Mouse (Mus musculus): ENCODE results near the gene Clec12b.
"Not testable (repeated sequence)": the region's sequence is repeated elsewhere in the genome, so short reads cannot be mapped to it uniquely, and the experiment has no call there.

Clec12b gene

GRCm38 (mm10) chr6:129369374-129370132 lies 16.1 kb downstream of the Clec12b start:
- no peak for DNase-seq (ENCODE audit: low spot score)

GRCm38 (mm10) chr6:129365959-129366359 lies 19.7 kb downstream of the Clec12b start:
- peak; percentile 49 for DNase-seq (ENCODE audit: low spot score)

- DNase-seq (ENCODE audit: low spot score), result no peak
Measured at GRCm38 (mm10) chr6:129363942-129364341, 21.7 kb downstream of the Clec12b start.

- DNase-seq (ENCODE audit: low spot score), result no peak
Measured at GRCm38 (mm10) chr6:129359515-129359914, 26.2 kb downstream of the Clec12b start.

- DNase-seq (ENCODE audit: low spot score), result no peak
Measured at GRCm38 (mm10) chr6:129356430-129356829, 29.2 kb downstream of the Clec12b start.

GRCm38 (mm10) chr6:129355774-129356173 lies 29.9 kb downstream of the Clec12b start:
- DNase-seq (ENCODE audit: low spot score), result no peak

- DNase-seq (ENCODE audit: low spot score), result no peak
Measured at GRCm38 (mm10) chr6:129351091-129351490, 34.6 kb downstream of the Clec12b start.

- DNase-seq (ENCODE audit: low spot score), result no peak
Measured at GRCm38 (mm10) chr6:129349524-129350352, 35.9 kb downstream of the Clec12b start.

GRCm38 (mm10) chr6:129344408-129344807 lies 41.3 kb downstream of the Clec12b start:
- DNase-seq (ENCODE audit: low spot score), result no peak

GRCm38 (mm10) chr6:129342391-129342790 lies 43.3 kb downstream of the Clec12b start, which contains the start of gene Clec12a:
TSS of gene Clec12a (plus strand) at chr6:129342691.
- DNase-seq (ENCODE audit: low spot score), result not testable (repeated sequence)

- no peak for DNase-seq (ENCODE audit: low spot score)
Measured at GRCm38 (mm10) chr6:129337751-129338150, 47.9 kb downstream of the Clec12b start.

GRCm38 (mm10) chr6:129333674-129334078 lies 52.0 kb downstream of the Clec12b start:
- peak; percentile 78 for DNase-seq (ENCODE audit: low spot score)

- DNase-seq (ENCODE audit: low spot score), result no peak
Measured at GRCm38 (mm10) chr6:129331610-129332009, 54.1 kb downstream of the Clec12b start, which contains the start of gene 4922502D21Rik. TSS of gene 4922502D21Rik (minus strand) at chr6:129331796.

GRCm38 (mm10) chr6:129326568-129327150 lies 59.0 kb downstream of the Clec12b start:
- peak; percentile 49 for DNase-seq (ENCODE audit: low spot score)

- DNase-seq (ENCODE audit: low spot score), result peak; percentile 20
Measured at GRCm38 (mm10) chr6:129326016-129326415, 59.7 kb downstream of the Clec12b start.
